Mouse (Mus musculus) hindbrain, embryonic 13.5 days (tissue): ENCODE measurements around the gene Zfp423. TPM values are rescaled to one million over a fixed set of nuclear protein-coding genes. Genes with fewer than 3 reads are reported as not detected.

Experiments used
- ATAC-seq: fragments of 200-750 bp; cut with Nextera tagmentation; 2 replicates; pipeline ENCODE4 v1.8.0; 2017; ENCODE audit warnings: moderate TSS enrichment; ENCODE audit not compliant: low FRiP score
- H3K27ac ChIP-seq: fragments of 300-500 bp; sonication (generic); 2 replicates; pipeline ENCODE4 v1.5.1; 2015; ENCODE audit warnings: inconsistent platforms, mild to moderate bottlenecking, moderate library complexity
- H3K27me3 ChIP-seq: fragments of 300-500 bp; sonication (generic); 2 replicates; pipeline ENCODE4 v1.6.1; 2015; ENCODE audit warnings: mild to moderate bottlenecking, inconsistent platforms
- H3K36me3 ChIP-seq: fragments of 300-500 bp; sonication (generic); 2 replicates; pipeline ENCODE4 v1.6.1; 2015; ENCODE audit warnings: mild to moderate bottlenecking, inconsistent platforms
- H3K4me1 ChIP-seq: fragments of 300-500 bp; sonication (generic); replicated peaks from 2 replicates; pipeline ENCODE4 v1.6.1; 2015; ENCODE audit warnings: inconsistent platforms
- H3K4me2 ChIP-seq: fragments of 300-500 bp; sonication (generic); 2 replicates; pipeline ENCODE4 v1.6.1; 2015; ENCODE audit warnings: inconsistent platforms, mild to moderate bottlenecking, moderate library complexity
- H3K4me3 ChIP-seq: fragments of 300-500 bp; sonication (generic); 2 replicates; pipeline ENCODE4 v1.5.1; 2015; ENCODE audit warnings: mild to moderate bottlenecking, inconsistent platforms
- H3K9ac ChIP-seq: fragments of 300-500 bp; sonication (generic); 2 replicates; pipeline ENCODE4 v1.6.1; 2015; ENCODE audit warnings: mild to moderate bottlenecking, inconsistent platforms
- H3K9me3 ChIP-seq: fragments of 300-500 bp; sonication (generic); 2 replicates; pipeline ENCODE4 v1.6.1; 2016; ENCODE audit warnings: inconsistent platforms
- WGBS: fragments of 180-500 bp; shearing (Covaris S2); methylation state at CpG from one replicate; pipeline ENCODE4 v1.1.7; 2015; 5-methylcytosine and 5-hydroxymethylcytosine counted together
- polyA plus RNA-seq: library from polyadenylated mRNA; unstranded; fragments of >200 nt; fragmentation: Nextera tagmentation; extraction: Ambion mirVana; gene quantifications from 2 replicates; pipeline ENCODE4 v1.2.1, GENCODE M21; 2015

Gene Zfp423
- polyA plus RNA-seq, 1 experiment from 2014 or later: 39.6 TPM

DNA sequence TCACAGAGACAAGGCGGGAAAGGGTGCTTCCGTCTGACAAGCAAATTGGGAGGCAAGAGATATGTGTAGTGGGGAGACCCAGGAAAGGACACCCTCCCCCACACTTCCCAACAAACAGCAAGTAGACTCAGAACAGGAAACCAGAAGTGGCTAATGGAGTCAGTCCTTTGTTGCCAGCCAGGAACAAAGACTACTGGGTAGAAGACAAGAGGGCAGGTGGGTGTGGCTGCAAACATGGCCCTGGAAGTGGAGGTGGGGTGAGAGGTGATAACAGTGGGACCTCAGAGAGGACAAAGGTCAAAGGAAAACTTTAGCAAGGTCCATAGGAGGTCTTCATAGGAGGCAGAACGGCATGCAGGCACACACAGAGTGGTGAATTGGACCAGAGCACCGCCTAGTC, 265.7 kb downstream of the Zfp423 start:
- no peak overlapping the region for H3K27ac ChIP-seq
- no peaks in the 10 kb centered on the region for H3K9me3 ChIP-seq
- H3K4me3 ChIP-seq: no peak overlapping the region
- no peak overlapping the region for H3K4me2 ChIP-seq
- no peaks in the 10 kb centered on the region for H3K27me3 ChIP-seq
- H3K4me1 ChIP-seq: peaks cover 94% of the 10 kb centered on the region
- WGBS: 74% methylated on average over 4 of the region's 4 CpGs
- no peak overlapping the region for H3K9ac ChIP-seq
- no peak for ATAC-seq
- H3K36me3 ChIP-seq: no peaks in the 10 kb centered on the region

DNA sequence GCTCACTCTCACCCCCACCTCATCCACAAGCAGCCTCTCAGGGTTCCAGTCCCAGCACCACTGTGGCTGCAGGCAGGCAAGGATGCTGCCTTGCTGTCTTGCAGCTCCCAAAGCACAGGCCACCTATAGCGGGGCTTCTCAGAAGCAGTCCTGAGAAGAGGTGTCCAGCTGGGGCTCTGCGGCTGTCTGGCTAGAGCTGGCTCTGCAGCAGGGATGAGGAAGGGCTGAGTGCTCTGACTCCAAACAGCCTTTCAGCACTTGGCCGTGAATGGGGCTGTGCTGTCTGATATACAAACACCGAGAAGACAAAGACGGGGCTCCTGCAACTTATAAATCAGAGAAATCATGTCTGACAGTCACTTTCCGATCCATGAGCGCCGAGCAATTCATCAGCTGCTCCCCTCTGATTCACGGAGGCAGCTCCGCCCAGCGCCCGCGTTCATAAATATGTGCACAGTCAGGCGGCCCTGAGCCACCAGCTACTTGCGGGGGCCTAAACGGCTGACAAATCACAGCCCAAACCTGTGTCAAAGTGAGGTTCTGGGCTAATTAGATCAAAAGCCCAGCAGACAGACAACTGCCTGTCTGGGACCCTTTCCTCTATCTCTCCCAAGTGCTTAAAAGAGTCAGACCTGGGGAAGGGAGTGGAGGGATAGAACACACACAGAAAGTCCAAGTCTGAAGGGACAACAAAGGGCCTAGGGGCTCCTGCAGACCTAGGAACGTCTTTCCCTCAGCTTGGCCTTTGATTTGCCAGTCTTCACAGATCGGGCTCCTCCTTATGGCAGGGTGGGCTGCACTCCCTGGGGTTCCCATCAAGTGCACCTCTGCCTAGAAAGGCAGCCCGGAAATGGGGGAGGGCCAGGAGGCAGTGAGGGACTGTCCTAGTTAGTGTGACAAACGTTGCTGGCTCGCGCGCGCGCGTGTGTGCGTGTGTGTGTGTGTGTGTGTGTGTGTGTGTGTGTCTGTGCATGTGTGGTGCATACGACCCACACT, 269.0 kb downstream of the Zfp423 start:
- peak overlapping the region; percentile 95 for H3K27ac ChIP-seq
- H3K9ac ChIP-seq: peak overlapping the region; percentile 70
- WGBS: 15% methylated on average over 28 of the region's 28 CpGs

DNA sequence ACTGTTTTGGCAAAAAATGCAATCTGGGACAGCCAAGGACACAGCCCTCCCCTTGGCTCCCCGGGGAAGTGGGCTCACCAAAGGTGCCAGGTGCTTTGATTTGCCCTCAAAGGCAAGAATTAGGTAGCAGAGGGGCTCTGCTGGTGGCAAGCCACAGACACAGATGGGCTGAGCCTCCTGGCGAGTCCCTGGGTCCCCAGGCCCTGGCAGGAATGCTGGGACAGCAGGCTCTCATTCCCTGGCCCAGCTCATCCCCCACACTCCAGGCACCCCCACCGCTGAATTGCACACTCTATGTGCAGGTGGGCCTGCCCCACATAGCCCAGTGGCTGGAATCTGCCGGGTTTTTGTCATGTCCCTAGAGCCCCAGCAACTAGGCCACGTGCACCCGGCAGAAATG, 270.2 kb downstream of the Zfp423 start:
- Histone ChIP-seq H3K4me3 (no peak overlapping the region), H3K9me3 (no peaks in the 10 kb centered on the region), H3K9ac (peak overlapping the region; percentile 70; the same call in 1 of the 2 replicates), H3K27me3 (no peaks in the 10 kb centered on the region), H3K36me3 (0 out of 2 replicates have a peak, but pooled peaks cover 7% of the 10 kb centered on the region), H3K27ac (peak overlapping the region; percentile 95), H3K4me1 (peaks cover 99% of the 10 kb centered on the region), H3K4me2 (no peak overlapping the region)
- 39% methylated on average over 6 of the region's 6 CpGs for WGBS
- no peak for ATAC-seq

More for the DNA sequence above, 269.0 kb downstream of the Zfp423 start:
- H3K27me3 ChIP-seq: no peaks in the 10 kb centered on the region
- H3K4me3 ChIP-seq: 0 out of 2 replicates have a peak overlapping the region, but pooled peaks have one; percentile 9
- peak overlapping the region; percentile 43 for H3K4me2 ChIP-seq
- H3K9me3 ChIP-seq: no peaks in the 10 kb centered on the region
- peak; percentile 44 for ATAC-seq
- 0 out of 2 replicates have a peak, but pooled peaks cover 7% of the 10 kb centered on the region for H3K36me3 ChIP-seq
- peaks cover 100% of the 10 kb centered on the region for H3K4me1 ChIP-seq

DNA sequence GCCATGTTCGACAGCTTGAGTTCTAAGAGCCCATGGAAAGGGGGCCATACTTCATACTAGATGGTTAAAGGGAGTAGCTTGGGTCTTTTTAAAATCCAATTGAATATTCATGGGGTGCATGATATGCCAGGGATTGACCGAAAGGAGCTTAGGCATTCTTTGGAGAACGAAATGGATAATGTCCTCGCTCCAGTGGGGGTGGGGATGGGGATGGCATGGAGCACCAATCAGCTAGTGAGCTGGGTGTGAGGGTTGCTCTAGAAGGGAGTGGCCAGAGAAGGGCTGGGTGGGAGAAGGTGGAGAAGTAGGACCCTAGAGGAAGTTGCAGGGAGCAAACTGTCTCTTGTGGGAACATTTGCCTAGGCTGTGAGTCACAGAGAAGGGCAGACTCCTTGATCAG, 271.0 kb downstream of the Zfp423 start:
- Histone ChIP-seq H3K9me3 (no peaks in the 10 kb centered on the region), H3K27ac (peak overlapping the region; percentile 95), H3K36me3 (0 out of 2 replicates have a peak, but pooled peaks cover 7% of the 10 kb centered on the region), H3K27me3 (no peaks in the 10 kb centered on the region), H3K4me3 (no peak overlapping the region), H3K4me2 (no peak overlapping the region), H3K9ac (no peak overlapping the region), H3K4me1 (peaks cover 90% of the 10 kb centered on the region)
- no peak for ATAC-seq
- 43% methylated on average over 4 of the region's 4 CpGs for WGBS

DNA sequence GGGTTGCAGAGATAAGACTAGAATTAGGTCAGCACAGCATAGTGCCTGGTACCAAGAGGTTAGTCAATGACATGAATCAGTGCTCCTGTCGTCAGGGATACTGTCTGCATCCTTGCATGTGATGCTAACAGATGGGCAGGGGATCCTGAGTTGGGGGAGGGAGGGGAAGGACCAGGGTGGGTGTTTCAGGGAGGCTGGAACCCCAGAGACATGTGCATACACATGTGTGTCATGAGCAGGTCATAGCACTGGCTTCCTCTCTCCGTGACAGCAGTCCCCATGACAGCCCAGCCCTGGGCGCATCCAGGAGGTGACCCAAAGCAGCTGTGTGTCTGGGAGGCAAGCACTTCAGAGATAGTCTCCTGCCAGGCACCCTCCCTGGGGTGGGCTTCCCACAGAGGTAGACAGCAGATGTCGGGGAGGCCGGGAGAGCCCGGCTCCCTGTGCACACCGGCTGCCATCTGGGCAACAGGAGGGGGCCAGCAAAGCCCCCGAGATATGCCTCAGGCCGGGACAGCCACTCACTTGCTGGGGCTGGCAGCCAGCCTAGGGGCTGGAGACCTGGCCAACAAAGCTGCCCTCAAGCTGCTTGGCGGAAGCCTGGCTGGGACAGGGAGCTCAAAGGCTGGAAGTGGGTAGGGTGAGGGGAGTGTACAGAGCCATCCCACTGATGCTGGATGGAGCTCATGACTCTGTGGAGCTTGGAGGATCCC, 272.3 kb downstream of the Zfp423 start:
- Histone ChIP-seq H3K27ac (peak overlapping the region; percentile 95), H3K27me3 (no peaks in the 10 kb centered on the region)
- WGBS: 38% methylated on average over 10 of the region's 10 CpGs

DNA sequence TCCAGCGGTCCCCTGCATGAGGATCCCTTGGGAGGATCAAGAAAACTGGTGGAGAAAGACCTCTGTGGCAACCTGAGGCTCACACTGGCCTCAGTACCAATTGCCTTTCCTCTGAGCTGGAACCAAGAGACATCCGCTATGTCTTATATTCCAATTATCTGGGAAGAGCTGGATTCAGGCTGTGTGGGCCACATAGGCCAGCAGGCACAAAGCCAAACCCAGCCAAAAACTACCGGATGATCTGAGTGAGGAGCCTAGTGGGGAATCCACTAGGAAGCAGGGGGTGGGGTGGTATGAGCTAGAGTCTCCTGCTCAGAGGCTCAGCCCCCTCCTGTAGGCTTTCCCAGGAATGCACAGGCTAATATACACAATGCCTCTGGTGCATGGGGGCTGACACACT, 273.4 kb downstream of the Zfp423 start:
- H3K4me3 ChIP-seq: no peak overlapping the region
- no peak overlapping the region for H3K9ac ChIP-seq
- H3K27ac ChIP-seq: peak overlapping the region; percentile 95
- WGBS: 57% methylated on average over 3 of the region's 3 CpGs
- no peak for ATAC-seq
- no peaks in the 10 kb centered on the region for H3K9me3 ChIP-seq
- 0 out of 2 replicates have a peak, but pooled peaks cover 7% of the 10 kb centered on the region for H3K36me3 ChIP-seq
- peaks cover 74% of the 10 kb centered on the region for H3K4me1 ChIP-seq
- no peak overlapping the region for H3K4me2 ChIP-seq
- H3K27me3 ChIP-seq: no peaks in the 10 kb centered on the region

More for the DNA sequence above, 272.3 kb downstream of the Zfp423 start:
- H3K9me3 ChIP-seq: no peaks in the 10 kb centered on the region
- H3K9ac ChIP-seq: peak overlapping the region; percentile 43
- H3K4me2 ChIP-seq: no peak overlapping the region
- ATAC-seq: peak; percentile 26; the same call in 1 of the 2 replicates
- peaks cover 85% of the 10 kb centered on the region for H3K4me1 ChIP-seq
- H3K4me3 ChIP-seq: no peak overlapping the region
- 0 out of 2 replicates have a peak, but pooled peaks cover 7% of the 10 kb centered on the region for H3K36me3 ChIP-seq

DNA sequence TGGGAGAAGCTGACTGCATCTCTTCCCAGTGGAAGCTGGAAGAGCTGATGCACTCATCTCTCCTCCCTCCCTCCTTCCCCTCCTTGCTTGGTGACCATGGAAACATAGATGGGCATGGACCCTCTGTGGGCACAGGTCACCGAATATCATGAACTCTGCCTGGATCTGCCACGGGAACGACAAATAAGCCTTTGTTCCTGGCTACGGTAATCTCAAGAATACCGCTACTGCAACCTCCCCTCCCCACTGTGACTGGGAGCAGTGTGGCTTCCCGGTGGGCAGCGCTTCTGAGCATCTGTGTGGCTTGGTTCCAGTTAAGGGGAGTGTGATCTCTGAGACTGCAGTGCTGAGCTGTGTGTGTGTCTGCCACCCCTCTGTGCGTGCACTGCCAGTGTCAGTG, 274.0 kb downstream of the Zfp423 start:
- ATAC-seq: no peak
- no peaks in the 10 kb centered on the region for H3K9me3 ChIP-seq
- H3K27me3 ChIP-seq: no peaks in the 10 kb centered on the region
- H3K27ac ChIP-seq: peak overlapping the region; percentile 95
- peak overlapping the region; percentile 20 for H3K9ac ChIP-seq
- WGBS: 16% methylated on average over 8 of the region's 8 CpGs
- peaks cover 67% of the 10 kb centered on the region for H3K4me1 ChIP-seq
- H3K4me3 ChIP-seq: no peak overlapping the region
- H3K36me3 ChIP-seq: 0 out of 2 replicates have a peak, but pooled peaks cover 7% of the 10 kb centered on the region
- H3K4me2 ChIP-seq: no peak overlapping the region

DNA sequence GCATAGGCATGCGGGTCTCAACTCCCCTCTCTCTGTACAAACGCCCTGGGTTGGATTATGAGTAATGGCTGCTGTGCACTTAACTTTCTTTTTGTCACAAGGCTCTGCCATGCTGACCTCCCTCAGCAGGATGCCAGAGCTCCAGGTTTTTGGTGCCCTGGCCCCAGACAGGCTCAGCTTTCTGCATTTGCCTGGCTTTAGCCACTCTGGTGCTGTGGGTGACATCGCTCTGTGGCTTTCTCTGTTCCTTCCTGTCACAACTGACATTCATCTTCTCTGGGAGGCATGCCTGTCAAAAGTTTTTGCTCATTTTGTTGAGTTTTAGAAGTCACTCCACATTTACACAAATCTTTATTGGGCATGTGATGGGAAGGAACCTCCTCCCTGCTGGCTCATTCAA, 277.3 kb downstream of the Zfp423 start:
- no peak overlapping the region for H3K27ac ChIP-seq
- H3K36me3 ChIP-seq: peaks cover 22% of the 10 kb centered on the region; the same call in 1 of the 2 replicates
- H3K4me3 ChIP-seq: no peak overlapping the region
- H3K9ac ChIP-seq: no peak overlapping the region
- 73% methylated on average over 3 of the region's 3 CpGs for WGBS
- no peak for ATAC-seq
- H3K9me3 ChIP-seq: no peaks in the 10 kb centered on the region
- H3K4me1 ChIP-seq: peaks cover 40% of the 10 kb centered on the region
- no peak overlapping the region for H3K4me2 ChIP-seq
- H3K27me3 ChIP-seq: no peaks in the 10 kb centered on the region

DNA sequence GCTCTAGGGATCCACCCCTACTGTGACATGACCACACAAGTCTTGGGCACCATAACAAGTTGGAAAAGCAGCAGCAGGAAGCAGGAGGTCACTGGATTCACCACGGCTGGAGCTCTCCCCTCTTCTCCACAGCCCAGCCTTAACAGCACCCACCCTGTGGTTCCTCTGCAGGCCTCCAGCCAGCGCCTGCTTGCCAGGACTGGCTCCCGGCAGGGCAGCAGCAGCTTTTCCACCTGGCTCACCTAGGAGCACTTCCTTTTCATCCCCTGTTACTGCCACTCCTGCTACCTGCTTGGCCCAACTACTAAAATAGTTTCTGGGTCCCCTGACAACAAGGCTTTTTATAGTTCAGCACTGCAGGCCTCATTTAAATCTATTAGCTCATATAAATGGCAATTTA, 279.4 kb downstream of the Zfp423 start:
- Histone ChIP-seq H3K4me2 (no peak overlapping the region), H3K36me3 (peaks cover 15% of the 10 kb centered on the region; the same call in 1 of the 2 replicates), H3K27ac (peak overlapping the region; percentile 26; the same call in 1 of the 2 replicates), H3K4me1 (peaks cover 32% of the 10 kb centered on the region), H3K9ac (no peak overlapping the region; the same call in 1 of the 2 replicates), H3K9me3 (no peaks in the 10 kb centered on the region), H3K27me3 (no peaks in the 10 kb centered on the region), H3K4me3 (no peak overlapping the region)
- no peak for ATAC-seq
- 79% methylated on average over 3 of the region's 3 CpGs for WGBS

DNA sequence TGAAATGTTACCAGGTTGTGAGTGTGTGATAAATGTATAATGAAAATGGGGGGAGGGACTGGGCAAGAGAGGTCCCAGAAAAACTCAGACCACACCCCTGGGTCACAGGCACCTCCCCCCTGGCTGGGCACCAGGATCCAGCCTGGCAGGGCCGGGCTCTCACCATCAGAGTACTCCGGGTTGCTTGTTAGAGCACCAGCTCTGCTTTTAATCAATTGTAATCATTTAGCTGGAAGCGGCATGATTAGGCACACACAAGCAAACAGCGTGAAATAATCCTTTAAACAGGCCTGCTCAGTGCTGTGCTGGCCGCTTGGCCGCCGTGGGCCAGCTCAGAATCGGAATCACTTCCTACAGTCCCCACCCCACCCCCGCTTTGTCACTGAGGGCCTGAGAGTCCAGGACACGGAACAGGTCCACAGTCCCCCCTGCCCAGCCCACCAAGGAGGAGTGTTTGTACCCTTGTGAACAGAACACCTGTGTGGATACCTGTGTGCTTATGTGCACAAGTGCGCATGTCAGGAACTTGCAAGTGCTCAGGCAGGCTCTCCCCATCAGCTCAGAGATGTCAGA, 279.9 kb downstream of the Zfp423 start:
- Histone ChIP-seq H3K27me3 (no peaks in the 10 kb centered on the region), H3K27ac (peak overlapping the region; percentile 26; the same call in 1 of the 2 replicates), H3K4me3 (no peak overlapping the region), H3K4me1 (peaks cover 32% of the 10 kb centered on the region), H3K36me3 (peaks cover 15% of the 10 kb centered on the region; the same call in 1 of the 2 replicates), H3K9me3 (no peaks in the 10 kb centered on the region), H3K9ac (no peak overlapping the region; the same call in 1 of the 2 replicates), H3K4me2 (no peak overlapping the region)
- no peak for ATAC-seq
- 68% methylated on average over 11 of the region's 11 CpGs for WGBS

DNA sequence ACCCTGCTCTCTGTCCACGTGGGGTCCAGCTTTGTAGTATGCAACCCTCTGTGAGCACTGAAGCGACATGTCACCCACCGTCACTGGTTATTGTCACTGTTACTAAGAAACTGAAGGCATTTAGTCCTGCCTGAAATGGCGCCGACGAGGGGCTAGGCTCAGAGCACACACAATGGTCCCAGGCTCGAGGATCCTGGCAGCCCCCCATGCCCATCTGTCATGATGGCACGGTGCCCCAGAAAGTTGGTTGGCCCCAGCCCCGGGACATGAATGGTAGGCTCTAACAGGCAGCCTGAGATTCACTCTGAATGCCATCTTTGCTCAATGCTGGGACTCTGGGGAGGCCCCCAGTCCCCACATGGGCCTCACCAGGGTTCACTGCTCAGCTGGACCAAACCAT, 284.0 kb downstream of the Zfp423 start:
- peaks cover 15% of the 10 kb centered on the region; the same call in 1 of the 2 replicates for H3K36me3 ChIP-seq
- no peaks in the 10 kb centered on the region for H3K27me3 ChIP-seq
- no peak overlapping the region for H3K4me3 ChIP-seq
- WGBS: 25% methylated on average over 9 of the region's 9 CpGs
- no peak overlapping the region for H3K4me2 ChIP-seq
- peak; percentile 55 for ATAC-seq
- H3K9me3 ChIP-seq: no peaks in the 10 kb centered on the region
- H3K9ac ChIP-seq: no peak overlapping the region
- peaks cover 46% of the 10 kb centered on the region for H3K4me1 ChIP-seq
- peak overlapping the region; percentile 85 for H3K27ac ChIP-seq
